9 mouse cellular contexts compared by ENCODE assay signal in the genomic region with DNA sequence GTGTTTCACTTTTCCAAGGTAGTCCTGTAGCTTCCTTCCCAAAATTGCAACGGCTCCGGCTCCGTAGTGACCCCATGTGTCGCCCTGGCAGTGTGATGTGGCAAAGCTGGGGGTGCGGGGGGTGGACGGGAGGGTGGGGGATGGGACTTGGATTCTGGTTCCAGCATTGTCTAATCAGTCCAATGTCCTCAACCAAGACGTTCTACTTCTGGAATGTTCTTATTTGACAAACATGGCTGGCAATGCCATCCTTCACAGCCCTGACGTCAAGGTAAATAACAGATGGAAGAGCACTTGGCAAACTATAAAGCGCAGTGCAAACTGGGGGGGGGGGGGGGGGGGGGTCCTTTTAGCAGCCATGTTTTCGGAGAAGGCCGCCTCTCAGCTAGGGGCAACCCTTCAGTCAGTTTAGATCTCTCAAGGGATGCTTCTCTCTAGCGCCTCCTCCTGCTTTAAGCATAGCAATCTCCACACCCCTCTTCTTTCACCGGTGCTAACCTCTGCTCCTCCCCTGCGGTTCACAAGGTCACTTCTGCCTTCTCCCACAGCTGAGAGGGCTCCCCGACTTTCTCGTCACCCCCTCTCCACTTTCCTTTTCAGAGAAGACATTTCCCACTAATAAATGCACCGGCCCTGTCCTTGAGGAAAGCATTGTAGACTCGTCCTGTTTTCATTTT. TPM values are rescaled to one million over a fixed set of nuclear protein-coding genes. Genes with fewer than 3 reads are reported as not detected.
A peak's percentile ranks its signal among the peaks of the same experiment; 100 is the strongest.
DNase-seq lines count a peak whose midpoint lies in the region; ATAC-seq and TF ChIP-seq lines count a peak whose summit lies in the region.
"Had no signal": no experiment of that assay in that cellular context is flagged by ENCODE, and none has a peak within 500 bp of the region (broad histone marks: within the 10 kb centered on the region; RNA-seq: fewer than 3 reads in every experiment).

No protein-coding gene starts in this region.

- no peak for DNase-seq in kidney, adult 11 months
- DNase-seq in G1E (ENCODE audit: low spot score), result no peak
- no peak for DNase-seq in liver, postnatal 0 days
- DNase-seq in left cerebral cortex, adult 8-10 months (ENCODE audit: low spot score in 2 of 2), result no peak
- DNase-seq in right cerebral cortex, adult 18-20 months, result no peak
- no peak for DNase-seq in right cerebral cortex, postnatal 10 days (ENCODE audit: low spot score in 2 of 2)

- H3K4me3 ChIP-seq in kidney, embryonic 14.5 days (ENCODE audit: low read length), result no peak overlapping the region
- peak overlapping the region; percentile 3; the same call in 1 of the 2 replicates for H3K4me3 ChIP-seq in G1E (ENCODE audit: low read depth, low read length)
- no peak overlapping the region for H3K4me3 ChIP-seq in embryonic facial prominence, embryonic 13.5 days
- H3K4me3 ChIP-seq in liver, postnatal 0 days (ENCODE audit: low read depth, low read length), result peak overlapping the region; percentile 9; the same call in 1 of the 2 replicates

- H3K27me3 ChIP-seq in kidney, embryonic 14.5 days (ENCODE audit: control insufficient read depth, insufficient read depth, low read length), result no peaks in the 10 kb centered on the region
- H3K27me3 ChIP-seq in G1E (ENCODE audit: insufficient read depth, low read length), result peaks cover 19% of the 10 kb centered on the region
- H3K27me3 ChIP-seq in embryonic facial prominence, embryonic 13.5 days, result no peaks in the 10 kb centered on the region
- H3K27me3 ChIP-seq in liver, postnatal 0 days (ENCODE audit: insufficient read depth, low read length), result no peaks in the 10 kb centered on the region

- 44% methylated on average over 18 of the region's 18 CpGs for WGBS in kidney, embryonic 14.5 days
- 47% methylated on average over 18 of the region's 18 CpGs for WGBS in embryonic facial prominence, embryonic 13.5 days
- WGBS in liver, postnatal 0 days (ENCODE audit: insufficient replicate concordance), result 43% methylated on average over 17 of the region's 18 CpGs

- ATAC-seq in kidney, embryonic 14.5 days (ENCODE audit: low FRiP score, low TSS enrichment), result no peak
- ATAC-seq in G1E (ENCODE audit: extremely low read depth, insufficient number of reproducible peaks, low FRiP score, poor library complexity, severe bottlenecking), result no peak
- 0 out of 2 replicates have a peak, but pooled peaks have one; percentile 15 for ATAC-seq in embryonic facial prominence, embryonic 13.5 days (ENCODE audit: insufficient number of reproducible peaks, insufficient read depth, low FRiP score, low TSS enrichment, low read depth)
- peak; percentile 36 for ATAC-seq in liver, postnatal 0 days

- H3K9me3 ChIP-seq in kidney, embryonic 14.5 days (ENCODE audit: control insufficient read depth, low read length), result no peaks in the 10 kb centered on the region
- no peaks in the 10 kb centered on the region for H3K9me3 ChIP-seq in G1E (replicated peaks)
- no peaks in the 10 kb centered on the region for H3K9me3 ChIP-seq in embryonic facial prominence, embryonic 13.5 days
- H3K9me3 ChIP-seq in liver, postnatal 0 days (ENCODE audit: low read length), result no peaks in the 10 kb centered on the region

- no peaks in the 10 kb centered on the region for H3K36me3 ChIP-seq in kidney, embryonic 14.5 days (ENCODE audit: control insufficient read depth, insufficient read depth, low read length)
- H3K36me3 ChIP-seq in G1E (replicated peaks), result no peaks in the 10 kb centered on the region
- H3K36me3 ChIP-seq in embryonic facial prominence, embryonic 13.5 days, result no peaks in the 10 kb centered on the region
- H3K36me3 ChIP-seq in liver, postnatal 0 days (replicated peaks; ENCODE audit: insufficient read depth, low read length), result no peaks in the 10 kb centered on the region

- H3K4me1 ChIP-seq in kidney, embryonic 14.5 days (ENCODE audit: control insufficient read depth, insufficient read depth, low read length), result no peaks in the 10 kb centered on the region
- peaks cover 48% of the 10 kb centered on the region for H3K4me1 ChIP-seq in G1E (ENCODE audit: insufficient read depth, low read depth, low read length)
- H3K4me1 ChIP-seq in embryonic facial prominence, embryonic 13.5 days, result no peaks in the 10 kb centered on the region
- H3K4me1 ChIP-seq in liver, postnatal 0 days (ENCODE audit: insufficient read depth), result 0 out of 2 replicates have a peak, but pooled peaks cover 2% of the 10 kb centered on the region

- no peak overlapping the region for H3K27ac ChIP-seq in kidney, embryonic 14.5 days (ENCODE audit: low read depth, low read length)
- H3K27ac ChIP-seq in embryonic facial prominence, embryonic 13.5 days, result no peak overlapping the region
- H3K27ac ChIP-seq in liver, postnatal 0 days (ENCODE audit: low read depth), result no peak overlapping the region

- no peak for TF ChIP-seq CTCF in G1E (IDR thresholded peaks at IDR 0.05; ENCODE audit: low read depth, low read length)
- TF ChIP-seq CTCF in liver, postnatal 0 days (IDR thresholded peaks at IDR 0.05; ENCODE audit: low read depth), result no peak

- H3K9ac ChIP-seq in kidney, embryonic 14.5 days (ENCODE audit: low read depth, low read length), result no peak overlapping the region
- H3K9ac ChIP-seq in embryonic facial prominence, embryonic 13.5 days, result no peak overlapping the region
- no peak overlapping the region for H3K9ac ChIP-seq in liver, postnatal 0 days (replicated peaks)

- peak overlapping the region; percentile 17; the same call in 1 of the 2 replicates for H3K4me2 ChIP-seq in kidney, embryonic 14.5 days (replicated peaks; ENCODE audit: low read depth, low read length)
- H3K4me2 ChIP-seq in embryonic facial prominence, embryonic 13.5 days, result peak overlapping the region; percentile 31
- H3K4me2 ChIP-seq in liver, postnatal 0 days (ENCODE audit: low read depth, low read length), result peak overlapping the region; percentile 48

- no peak for TF ChIP-seq EP300 in liver, postnatal 0 days (IDR thresholded peaks at IDR 0.05; ENCODE audit: low read depth)

RNA-seq across cellular contexts. Expression of a gene that starts 29.2 kb away (rescaled TPM):
- 1,793 and 2,428 TPM in 2 replicates for polyA plus RNA-seq in kidney, embryonic 14.5 days (2014; fragmentation: Nextera tagmentation; extraction: Ambion mirVana)
- total RNA-seq in G1E (2014; fragmentation: Nextera tagmentation) (861 and 936 TPM in 2 replicates), G1E (2017) (3,601 and 5,070 TPM in 2 replicates)
- 542 and 2,773 TPM in 2 replicates for polyA plus RNA-seq in G1E (2012)
- polyA plus RNA-seq in embryonic facial prominence, embryonic 13.5 days (2015; fragmentation: Nextera tagmentation; extraction: Ambion mirVana), result 2,108 and 2,174 TPM in 2 replicates
- 1,274 and 1,279 TPM in 2 replicates for polyA plus RNA-seq in liver, postnatal 0 days (2015; fragmentation: Nextera tagmentation; extraction: Ambion mirVana)
- 1,000 to 10,000 TPM; 1,202 to 1,440 (median 1,306) TPM for total RNA-seq in left cerebral cortex, adult 8-10 months (2022)

RNA-seq across cellular contexts. Expression of a gene that starts 38.8 kb away (rescaled TPM):
- 26.3 and 33.0 TPM in 2 replicates for polyA plus RNA-seq in kidney, embryonic 14.5 days (2014; fragmentation: Nextera tagmentation; extraction: Ambion mirVana)
- total RNA-seq in G1E (2014; fragmentation: Nextera tagmentation) (36.2 and 44.2 TPM in 2 replicates), G1E (2017) (17.8 and 19.4 TPM in 2 replicates)
- 45.0 and 56.6 TPM in 2 replicates for polyA plus RNA-seq in G1E (2012)
- 22.0 and 22.3 TPM in 2 replicates for polyA plus RNA-seq in embryonic facial prominence, embryonic 13.5 days (2015; fragmentation: Nextera tagmentation; extraction: Ambion mirVana)
- 8.8 and 9.6 TPM in 2 replicates for polyA plus RNA-seq in liver, postnatal 0 days (2015; fragmentation: Nextera tagmentation; extraction: Ambion mirVana)
- not detected for total RNA-seq in left cerebral cortex, adult 8-10 months (2022)
- total RNA-seq: neutrophil, adult 5-6 weeks had no signal

RNA-seq across cellular contexts. Expression of a gene that starts 54.1 kb away (rescaled TPM):
- 642 and 884 TPM in 2 replicates for polyA plus RNA-seq in kidney, embryonic 14.5 days (2014; fragmentation: Nextera tagmentation; extraction: Ambion mirVana)
- 229 and 258 TPM in 2 replicates for total RNA-seq in G1E (2014; fragmentation: Nextera tagmentation)
- 1,699 and 1,905 TPM in 2 replicates for total RNA-seq in G1E (2017)
- polyA plus RNA-seq in G1E (2012), result 83.2 and 113 TPM in 2 replicates
- polyA plus RNA-seq in embryonic facial prominence, embryonic 13.5 days (2015; fragmentation: Nextera tagmentation; extraction: Ambion mirVana), result 521 and 554 TPM in 2 replicates
- 543 and 555 TPM in 2 replicates for polyA plus RNA-seq in liver, postnatal 0 days (2015; fragmentation: Nextera tagmentation; extraction: Ambion mirVana)
- total RNA-seq in left cerebral cortex, adult 8-10 months (2022), result 100 to 1,000 TPM; 175 to 204 (median 181) TPM

RNA-seq across cellular contexts. Expression of a gene that starts 54.2 kb away (rescaled TPM):
- 44.1 and 56.4 TPM in 2 replicates for polyA plus RNA-seq in kidney, embryonic 14.5 days (2014; fragmentation: Nextera tagmentation; extraction: Ambion mirVana)
- total RNA-seq in G1E (2014; fragmentation: Nextera tagmentation), result 107 and 112 TPM in 2 replicates
- 118 and 119 TPM in 2 replicates for total RNA-seq in G1E (2017)
- 50.7 and 61.0 TPM in 2 replicates for polyA plus RNA-seq in G1E (2012)
- polyA plus RNA-seq in embryonic facial prominence, embryonic 13.5 days (2015; fragmentation: Nextera tagmentation; extraction: Ambion mirVana), result 43.8 and 44.1 TPM in 2 replicates
- polyA plus RNA-seq in liver, postnatal 0 days (2015; fragmentation: Nextera tagmentation; extraction: Ambion mirVana), result 23.1 and 25.0 TPM in 2 replicates
- 10 to 100 TPM; 27.6 to 29.7 (median 28.7) TPM for total RNA-seq in left cerebral cortex, adult 8-10 months (2022)

Comparison
In these comparisons a context has a peak if more than half of its experiments do, and no peak if none do; other contexts are left out.
1. ATAC-seq: peak in embryonic facial prominence, embryonic 13.5 days (single experiment) and liver, postnatal 0 days (single experiment); none in kidney, embryonic 14.5 days (single experiment) and G1E (single experiment).
2. H3K4me3 ChIP-seq: peak in G1E (single experiment) and liver, postnatal 0 days (single experiment); none in kidney, embryonic 14.5 days (single experiment) and embryonic facial prominence, embryonic 13.5 days (single experiment).
3. Peak in every context shown above with its lines, with median percentiles within 50 percentile points of each other: H3K4me2 ChIP-seq.